Mouse (Mus musculus) CH12.LX (cell line): ENCODE results near the gene Kirrel3.

Experiments
- CTCF ChIP-seq, 2 experiments: IDR thresholded peaks in 1 of 2; conservative IDR thresholded peaks in 1 of 2; 2 replicates each; pipeline ENCODE4 v1.5.1; 2011 to 2012; ENCODE audit warnings: low read depth in 2 of 2, low read length in 2 of 2, improper control_type of control experiment in 1 of 2, inconsistent platforms in 1 of 2, mild to moderate bottlenecking in 1 of 2, moderate library complexity in 1 of 2
- E2F4 ChIP-seq: IDR thresholded peaks from 2 replicates; pipeline ENCODE4 v1.6.1; 2011; ENCODE audit warnings: low read depth, low read length, improper control_type of control experiment; ENCODE audit not compliant: insufficient replicate concordance
- EP300 ChIP-seq: IDR thresholded peaks from 2 replicates; pipeline ENCODE4 v1.6.1; 2011; ENCODE audit warnings: low read length, improper control_type of control experiment
- ETS1 ChIP-seq: conservative IDR thresholded peaks from 2 replicates; pipeline ENCODE4 v1.6.1; 2012; ENCODE audit warnings: low read depth, mild to moderate bottlenecking, inconsistent platforms, low read length, improper control_type of control experiment, moderate library complexity
- IRF4 ChIP-seq: IDR thresholded peaks from 2 replicates; pipeline ENCODE4 v1.6.1; 2014; ENCODE audit warnings: low read depth, mild to moderate bottlenecking, inconsistent platforms, low read length, improper control_type of control experiment
- JUND ChIP-seq: conservative IDR thresholded peaks from 2 replicates; pipeline ENCODE4 v1.6.1; 2011; ENCODE audit warnings: low read depth, low read length, improper control_type of control experiment
- MEF2A ChIP-seq: IDR thresholded peaks from 2 replicates; pipeline ENCODE4 v1.6.1; 2014; ENCODE audit warnings: low read depth, mild to moderate bottlenecking, inconsistent platforms, low read length, improper control_type of control experiment, borderline replicate concordance
- POLR2A ChIP-seq: IDR thresholded peaks from 2 replicates; pipeline ENCODE4 v1.6.1; 2011; ENCODE audit warnings: low read depth, mild to moderate bottlenecking, improper control_type of control experiment, low read length
- RCOR1 ChIP-seq: conservative IDR thresholded peaks from 2 replicates; pipeline ENCODE4 v1.6.1; 2012; ENCODE audit warnings: low read depth, mild to moderate bottlenecking, inconsistent platforms, low read length, improper control_type of control experiment
- TCF12 ChIP-seq: IDR thresholded peaks from 2 replicates; pipeline ENCODE4 v1.6.1; 2014; ENCODE audit warnings: low read depth, mild to moderate bottlenecking, inconsistent platforms, low read length, improper control_type of control experiment
- ZC3H11A ChIP-seq: IDR thresholded peaks from 2 replicates; pipeline ENCODE4 v1.6.1; 2012; ENCODE audit warnings: low read depth, mild to moderate bottlenecking, inconsistent platforms, low read length, improper control_type of control experiment
- ZNF384 ChIP-seq: IDR thresholded peaks from 2 replicates; pipeline ENCODE4 v1.6.1; 2012; ENCODE audit warnings: low read depth, low read length, improper control_type of control experiment, inconsistent platforms

DNA sequence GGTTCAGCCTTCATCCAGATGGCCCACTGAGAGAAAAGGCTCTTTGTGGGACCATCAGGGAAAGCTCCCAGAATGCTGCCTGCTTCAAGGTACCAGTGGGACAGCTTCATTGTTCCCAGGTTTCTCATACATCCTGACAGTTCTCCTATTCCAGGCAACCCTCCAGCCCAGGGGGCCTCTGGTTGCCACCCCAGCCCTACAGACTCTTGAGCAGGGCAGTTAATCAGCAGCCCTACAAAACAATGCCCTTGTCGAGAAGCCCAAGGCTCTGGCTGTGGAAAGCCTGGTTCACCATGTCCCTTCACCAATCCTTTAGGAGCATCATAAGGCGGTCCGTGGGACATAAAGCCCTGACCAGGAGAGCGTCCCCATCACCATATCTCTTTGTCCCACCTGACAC is 567.0 kb downstream of the Kirrel3 start:
- TF ChIP-seq IRF4 (no peak), CTCF (conservative IDR thresholded peaks at IDR 0.05 in 1 of 2, IDR thresholded peaks at IDR 0.05 in 1 of 2; ENCODE audit: low read depth in 2 of 2, low read length in 2 of 2) (no peak), TCF12 (no peak), E2F4 (no peak), JUND (no peak), RCOR1 (no peak), MEF2A (no peak), ZNF384 (no peak), ETS1 (no peak), POLR2A (no peak), ZC3H11A (no peak), EP300 (no peak)
